Mouse (Mus musculus): ENCODE data around the gene Cacna2d4.
A peak's percentile ranks its signal among the peaks of the same experiment; 100 is the strongest.

Cacna2d4 gene

DNA sequence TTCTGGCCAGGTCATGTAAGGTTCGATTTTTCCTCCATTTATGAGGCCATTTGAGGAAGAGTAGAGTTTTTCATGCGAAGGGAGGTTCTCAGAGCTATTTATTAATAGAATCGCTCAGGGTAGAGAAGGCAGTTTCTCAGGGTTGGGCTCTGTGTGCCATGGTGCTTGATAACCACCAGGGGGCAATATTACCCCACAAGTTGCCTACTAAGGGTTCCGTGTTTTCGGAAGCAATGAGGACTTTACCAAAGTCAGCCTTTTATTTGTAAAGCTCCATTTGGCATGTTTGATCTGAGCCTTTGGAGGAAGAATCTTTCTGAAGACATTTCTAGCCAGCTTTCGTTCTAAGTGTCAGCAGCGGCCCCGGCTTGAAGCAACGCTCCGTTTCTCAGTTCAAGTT, 16.0 kb upstream of the Cacna2d4 start:
- peak; percentile 65 for DNase-seq (ENCODE audit: low spot score)

DNA sequence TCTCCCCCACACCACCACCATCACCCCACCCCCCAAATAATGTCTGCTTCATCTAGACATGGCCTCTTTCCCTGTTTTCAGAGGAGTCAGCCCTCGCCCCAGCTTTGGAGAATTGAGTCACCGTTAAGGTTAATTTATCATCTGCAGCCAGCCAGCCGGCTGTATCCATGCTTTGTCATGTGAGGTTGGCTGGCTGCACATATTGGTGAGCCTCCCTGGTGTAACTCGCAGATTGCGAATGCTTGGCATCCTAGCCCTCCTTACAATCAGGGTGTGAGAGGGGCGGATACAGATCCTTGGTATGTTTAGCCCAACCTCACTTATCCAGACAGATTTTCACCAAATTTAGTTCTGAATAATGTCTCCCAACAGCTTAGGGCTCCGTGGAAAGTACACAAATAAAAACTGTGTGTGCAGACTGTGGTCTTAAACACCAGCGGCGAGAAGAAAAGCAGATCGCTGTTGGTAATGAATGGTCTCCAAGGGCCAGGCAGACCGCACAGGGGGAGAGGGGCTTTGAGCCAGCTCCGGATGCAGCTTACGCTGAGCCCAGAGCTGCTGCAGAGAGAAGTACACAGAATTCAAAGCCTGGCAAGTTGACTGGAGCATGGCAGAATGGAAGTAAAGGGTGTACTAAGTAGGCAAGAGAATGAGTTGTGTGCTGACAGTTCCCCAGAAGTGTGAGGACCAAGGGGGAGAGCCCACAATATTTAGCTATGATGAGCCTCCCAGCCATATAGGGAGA, 11.7 kb upstream of the Cacna2d4 start:
- no peak for DNase-seq (ENCODE audit: low spot score)

DNA sequence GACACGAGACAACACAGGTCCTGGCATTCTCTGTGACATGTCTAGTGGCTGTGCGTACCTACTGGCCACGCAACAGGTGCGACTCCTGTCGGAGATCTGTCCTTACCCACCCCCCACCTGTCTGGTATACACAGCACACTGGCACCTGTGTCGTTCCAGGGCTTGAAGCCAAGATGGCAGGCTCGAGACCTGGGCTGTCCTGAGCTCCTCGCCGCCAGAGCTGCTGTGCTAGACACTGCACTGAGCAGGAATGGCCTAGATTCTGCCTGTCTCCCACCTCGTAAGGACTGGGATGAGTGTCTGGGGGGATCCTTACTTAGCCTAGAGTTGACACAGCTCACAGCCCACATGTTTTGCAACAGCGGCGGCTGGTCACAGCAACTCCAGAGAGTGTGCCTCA, 11.1 kb upstream of the Cacna2d4 start:
- DNase-seq (ENCODE audit: low spot score): no peak

DNA sequence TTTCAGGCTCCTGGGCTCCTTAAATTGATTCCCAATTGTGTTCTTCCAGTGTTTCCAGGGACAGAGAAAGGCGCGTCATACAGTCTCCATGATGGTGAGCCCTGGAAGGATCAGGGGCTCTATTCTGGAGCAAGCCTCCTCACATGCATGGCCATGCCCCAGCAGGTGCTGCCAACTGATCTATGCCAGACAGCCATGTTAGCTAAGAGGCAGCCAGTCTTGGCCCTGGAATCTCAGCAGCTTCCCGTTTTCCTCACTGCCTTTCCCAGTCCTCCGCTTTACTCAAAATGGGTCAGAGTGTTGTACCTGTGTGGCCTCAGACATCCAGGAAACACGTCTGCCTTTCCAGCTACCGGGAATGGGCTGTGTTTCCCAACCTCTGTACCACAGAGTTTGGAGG, 10.6 kb upstream of the Cacna2d4 start:
- DNase-seq (ENCODE audit: low spot score): no peak

- DNase-seq (ENCODE audit: low spot score): no peak
Observed at GRCm38 (mm10) chr6:119227001-119227400, 9.3 kb upstream of the Cacna2d4 start.

GRCm38 (mm10) chr6:119228861-119229603, 7.3 kb upstream of the Cacna2d4 start:
- DNase-seq (ENCODE audit: low spot score): no peak

GRCm38 (mm10) chr6:119233066-119233465, 3.3 kb upstream of the Cacna2d4 start:
- DNase-seq (ENCODE audit: low spot score): no peak

DNA sequence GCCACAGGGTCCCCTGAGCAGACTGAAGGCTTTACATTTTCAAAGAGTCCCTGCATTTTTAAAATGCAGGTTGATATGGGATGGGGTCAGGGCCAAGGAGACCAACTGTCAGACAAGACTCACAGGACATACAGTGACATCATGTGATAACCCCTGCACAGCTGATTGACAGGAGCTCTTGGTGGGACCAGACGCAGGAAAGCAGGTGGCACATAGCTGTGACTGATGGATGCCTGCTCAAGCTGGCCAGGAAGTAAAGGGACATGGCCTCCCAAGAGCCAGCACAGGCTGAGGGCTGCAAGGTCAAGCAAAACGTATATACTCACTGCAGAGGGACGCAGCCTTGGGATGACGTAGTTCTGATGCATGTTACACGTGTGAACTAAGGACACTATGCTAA, 885 bp upstream of the Cacna2d4 start:
- DNase-seq (ENCODE audit: low spot score): no peak

GRCm38 (mm10) chr6:119237427-119237989, 1.2 kb downstream of the Cacna2d4 start:
- DNase-seq (ENCODE audit: low spot score): peak; percentile 17

DNA sequence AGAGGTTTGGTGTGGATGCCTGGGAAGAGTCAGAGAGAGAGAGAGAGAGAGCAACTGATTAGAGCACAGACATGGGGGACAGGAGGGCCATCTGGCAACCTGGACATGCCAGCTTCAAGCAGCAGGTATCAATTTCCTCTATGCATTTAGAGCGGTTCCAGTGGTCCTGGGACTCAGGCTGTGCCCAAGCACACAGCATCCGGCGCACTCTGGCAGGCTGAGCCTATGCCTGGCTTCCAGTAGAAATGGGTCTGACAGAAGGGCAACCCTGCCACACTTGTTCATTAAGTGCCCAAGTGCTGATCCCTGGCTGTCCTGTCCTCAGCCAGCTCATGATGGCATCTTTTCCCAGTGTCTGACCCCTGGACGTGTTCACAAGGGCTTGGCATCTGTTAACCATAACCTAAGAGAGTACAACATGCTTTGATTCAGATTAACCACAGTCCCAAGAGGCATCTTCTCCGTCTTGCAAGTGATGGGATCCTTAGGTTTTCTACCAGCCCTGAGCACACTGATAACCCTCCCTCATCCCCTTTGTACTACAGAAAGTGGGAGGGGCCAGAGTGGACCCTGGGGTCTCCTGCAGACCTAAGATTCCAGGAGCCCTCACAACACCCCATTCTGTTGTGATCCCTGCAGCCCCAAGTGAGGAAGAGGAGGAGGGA, 3.1 kb downstream of the Cacna2d4 start:
- no peak for DNase-seq (ENCODE audit: low spot score)

- no peak for DNase-seq (ENCODE audit: low spot score)
Observed at GRCm38 (mm10) chr6:119240256-119240655, 3.9 kb downstream of the Cacna2d4 start.

- no peak for DNase-seq (ENCODE audit: low spot score)
Observed at GRCm38 (mm10) chr6:119240871-119241705, 4.8 kb downstream of the Cacna2d4 start.

- no peak for DNase-seq (ENCODE audit: low spot score)
Observed at GRCm38 (mm10) chr6:119246082-119246481, 9.8 kb downstream of the Cacna2d4 start.

DNA sequence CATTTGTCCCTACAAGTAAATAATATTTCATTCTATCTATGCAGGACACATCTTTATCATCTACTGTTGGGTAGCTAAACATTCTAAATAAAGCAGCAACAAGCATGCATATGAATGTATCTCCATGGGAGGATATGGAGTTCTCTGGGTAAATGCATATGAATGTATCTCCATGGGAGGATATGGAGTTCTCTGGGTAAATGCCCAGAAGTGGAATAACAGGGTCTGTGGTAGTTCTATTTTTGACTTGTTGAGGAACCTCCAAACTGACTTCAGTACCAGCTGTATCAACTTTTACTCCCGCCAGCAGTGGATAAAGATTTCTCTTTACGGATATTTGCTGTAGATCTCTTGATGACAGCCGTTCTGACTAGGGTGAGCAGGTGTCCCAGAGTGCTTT, 12.3 kb downstream of the Cacna2d4 start:
- DNase-seq (ENCODE audit: low spot score): no peak

DNA sequence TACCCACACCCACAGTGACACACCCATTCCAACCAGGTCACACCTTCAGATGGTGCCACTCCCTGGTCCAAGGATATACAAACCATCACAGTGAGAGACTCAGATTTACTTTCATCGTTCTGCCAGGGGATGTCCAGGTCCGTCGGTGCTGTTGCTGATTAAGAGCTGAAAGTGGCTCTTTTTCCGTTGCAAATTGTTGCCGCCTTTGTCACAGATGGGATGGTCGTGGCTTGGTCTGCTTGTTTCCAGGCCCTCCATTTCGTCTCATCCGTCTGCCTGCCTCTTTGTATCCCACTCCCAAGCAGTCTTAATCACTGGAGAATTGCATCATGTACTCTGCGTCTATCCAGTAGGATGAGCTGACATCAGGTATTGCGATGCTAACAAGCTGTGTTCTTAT, 13.4 kb downstream of the Cacna2d4 start:
- no peak for DNase-seq (ENCODE audit: low spot score)

GRCm38 (mm10) chr6:119251704-119252103, 15.4 kb downstream of the Cacna2d4 start:
- DNase-seq (ENCODE audit: low spot score): no peak

- DNase-seq (ENCODE audit: low spot score): no peak
Observed at GRCm38 (mm10) chr6:119276713-119277112, 40.4 kb downstream of the Cacna2d4 start.

DNA sequence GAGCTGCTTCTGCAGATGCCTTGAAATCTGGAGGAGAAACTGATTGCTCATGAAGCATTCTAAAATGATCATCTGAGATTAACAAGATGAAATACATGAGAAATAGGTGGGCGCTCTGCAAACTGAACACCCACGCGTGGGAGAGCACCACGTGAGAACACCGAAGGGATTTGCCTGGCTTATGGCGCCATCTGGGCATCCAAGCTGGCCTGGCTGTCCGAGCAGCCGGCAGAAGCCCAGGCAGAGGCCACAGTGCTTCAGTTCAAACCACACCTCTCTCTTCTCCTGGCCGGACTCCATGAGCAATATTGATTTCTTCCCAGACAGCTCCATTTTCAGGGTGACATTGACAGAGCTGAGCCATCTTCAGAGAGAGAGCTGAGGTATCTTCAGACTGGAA, 44.4 kb downstream of the Cacna2d4 start:
- DNase-seq (ENCODE audit: low spot score): no peak

- DNase-seq (ENCODE audit: low spot score): no peak
Observed at GRCm38 (mm10) chr6:119301310-119301709, 65.0 kb downstream of the Cacna2d4 start.

GRCm38 (mm10) chr6:119303331-119303730, 67.0 kb downstream of the Cacna2d4 start:
- no peak for DNase-seq (ENCODE audit: low spot score)

DNA sequence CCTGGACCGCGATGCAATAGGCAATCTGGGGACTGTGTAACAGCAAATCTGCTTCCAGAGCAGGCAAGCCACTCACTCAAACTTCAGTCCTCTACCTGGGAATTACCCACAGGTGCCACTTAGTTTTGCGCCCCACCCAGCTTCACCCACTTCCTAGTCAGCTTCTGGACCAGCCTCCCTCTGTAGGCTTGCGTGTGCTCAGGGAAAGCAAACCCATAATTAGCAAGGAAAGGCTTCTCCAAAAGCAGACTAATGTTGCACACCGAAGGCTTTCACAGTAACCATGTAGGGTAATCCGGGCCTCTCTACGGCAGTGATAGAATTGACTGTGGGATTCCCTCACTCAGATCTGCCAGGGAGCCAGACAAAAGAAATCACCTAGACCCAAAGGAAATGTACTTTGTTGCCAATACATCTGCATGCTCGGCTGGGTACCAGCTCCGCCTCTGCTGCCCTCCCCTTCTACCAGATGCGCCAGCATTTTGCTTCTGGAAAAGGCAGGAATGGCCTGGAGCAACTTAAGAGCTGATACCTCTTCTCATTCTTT, 71.6 kb downstream of the Cacna2d4 start:
- DNase-seq (ENCODE audit: low spot score): no peak

- no peak for DNase-seq (ENCODE audit: low spot score)
Observed at GRCm38 (mm10) chr6:119310176-119310575, 73.8 kb downstream of the Cacna2d4 start.

Measured in lung, postnatal 25 days (tissue).